Mouse (Mus musculus) testis, postnatal 10 days (tissue): ENCODE measurements at regions not wholly inside any gene's neighbourhood (a gene's known extent, or its start where the extent isn't known, plus 50 kb on each side); places are given as distances from the start of the nearest gene placed in this dataset.

ENCODE experiments used
- DNase-seq: peaks from one replicate; pipeline ENCODE4 v3.0.0; 2021; ENCODE audit warnings: low spot score

DNA sequence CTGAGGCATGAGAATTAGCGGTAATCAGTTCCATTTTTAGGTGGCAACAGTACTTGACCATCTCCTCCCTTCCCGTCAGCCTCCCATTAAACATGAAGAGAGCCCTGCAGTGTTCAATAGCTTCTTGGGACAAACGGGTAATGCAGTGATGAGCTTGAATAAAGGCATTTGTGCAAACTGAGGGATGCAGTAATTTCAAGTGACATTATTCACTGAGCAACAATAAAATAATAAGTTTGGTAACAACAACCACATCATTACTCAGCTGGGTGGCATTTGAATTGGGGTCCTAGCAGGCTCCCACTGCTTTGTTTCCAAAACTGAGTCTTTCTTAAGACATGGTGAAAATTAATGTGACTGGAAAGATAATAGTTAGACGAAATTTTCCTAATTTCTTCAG, 315.2 kb upstream of the C030005K15Rik start:
- no peak for DNase-seq

GRCm38 (mm10) chr10:98043873-98044272, 317.3 kb upstream of the C030005K15Rik start:
- no peak for DNase-seq

DNA sequence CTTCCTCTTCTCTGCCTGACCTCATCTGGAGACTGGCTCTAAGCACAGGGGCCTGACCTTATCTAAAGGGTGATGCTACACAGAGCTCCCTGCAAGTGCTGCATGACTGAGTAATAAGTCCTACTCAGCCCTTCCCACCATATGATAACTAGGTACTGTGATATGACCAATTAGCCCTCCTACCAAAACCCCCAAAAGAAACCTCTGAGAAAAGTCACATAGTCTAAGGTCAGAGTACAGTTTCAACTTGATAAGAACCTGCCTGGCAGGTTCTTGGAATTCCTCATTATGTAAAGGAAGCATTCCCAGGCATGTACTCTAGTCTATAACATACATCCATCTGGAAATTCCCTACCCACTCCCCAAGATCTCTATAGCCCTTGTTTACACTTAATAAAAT, 318.0 kb upstream of the C030005K15Rik start:
- DNase-seq = no peak

- no peak for DNase-seq
These were observed 346.9 kb upstream of the C030005K15Rik start for GRCm38 (mm10) chr10:98073432-98073831.

DNA sequence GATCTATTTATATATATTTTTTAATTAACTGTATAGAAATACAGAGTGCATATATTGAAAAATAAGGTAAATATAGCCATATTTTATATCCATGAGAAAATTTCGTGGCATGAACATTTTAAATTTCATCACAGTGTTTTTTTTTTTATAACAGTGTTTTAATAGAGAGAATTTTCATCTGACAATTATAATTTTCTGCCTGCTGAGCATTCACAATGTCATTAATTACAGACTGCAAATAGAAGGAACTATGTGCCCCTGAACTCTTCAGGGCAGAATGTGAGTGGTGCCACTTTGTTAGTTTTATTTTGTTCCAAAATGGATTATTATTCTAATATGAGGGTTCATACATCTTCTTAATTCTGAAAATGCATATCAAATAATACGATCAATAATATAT, 358.3 kb upstream of the C030005K15Rik start:
- DNase-seq = no peak

DNA sequence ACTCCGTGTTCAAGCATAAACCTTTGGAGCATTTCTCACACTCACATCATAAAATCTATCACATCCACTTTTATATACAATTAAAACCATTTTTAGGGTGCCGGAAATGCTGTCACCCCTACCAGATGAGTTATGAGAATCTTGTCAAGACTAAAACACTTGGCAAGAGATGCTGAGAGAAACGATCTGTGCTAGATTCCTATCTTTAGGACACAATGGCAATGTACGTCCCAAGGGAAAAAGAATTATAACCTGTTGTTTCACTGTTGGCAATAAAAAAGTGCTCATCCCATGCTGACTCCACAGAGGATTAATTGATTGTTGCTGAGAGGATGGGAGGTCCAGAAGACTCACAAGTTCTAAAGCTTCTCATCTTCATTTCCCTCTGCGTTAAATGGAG, 389.7 kb upstream of the C030005K15Rik start:
- DNase-seq = no peak

GRCm38 (mm10) chr10:98125713-98126112, 399.2 kb upstream of the C030005K15Rik start:
- DNase-seq = no peak

- DNase-seq = no peak
These were observed 408.5 kb upstream of the C030005K15Rik start for GRCm38 (mm10) chr10:98135026-98135425.

GRCm38 (mm10) chr10:98145773-98146172, 419.2 kb upstream of the C030005K15Rik start:
- DNase-seq = no peak

DNA sequence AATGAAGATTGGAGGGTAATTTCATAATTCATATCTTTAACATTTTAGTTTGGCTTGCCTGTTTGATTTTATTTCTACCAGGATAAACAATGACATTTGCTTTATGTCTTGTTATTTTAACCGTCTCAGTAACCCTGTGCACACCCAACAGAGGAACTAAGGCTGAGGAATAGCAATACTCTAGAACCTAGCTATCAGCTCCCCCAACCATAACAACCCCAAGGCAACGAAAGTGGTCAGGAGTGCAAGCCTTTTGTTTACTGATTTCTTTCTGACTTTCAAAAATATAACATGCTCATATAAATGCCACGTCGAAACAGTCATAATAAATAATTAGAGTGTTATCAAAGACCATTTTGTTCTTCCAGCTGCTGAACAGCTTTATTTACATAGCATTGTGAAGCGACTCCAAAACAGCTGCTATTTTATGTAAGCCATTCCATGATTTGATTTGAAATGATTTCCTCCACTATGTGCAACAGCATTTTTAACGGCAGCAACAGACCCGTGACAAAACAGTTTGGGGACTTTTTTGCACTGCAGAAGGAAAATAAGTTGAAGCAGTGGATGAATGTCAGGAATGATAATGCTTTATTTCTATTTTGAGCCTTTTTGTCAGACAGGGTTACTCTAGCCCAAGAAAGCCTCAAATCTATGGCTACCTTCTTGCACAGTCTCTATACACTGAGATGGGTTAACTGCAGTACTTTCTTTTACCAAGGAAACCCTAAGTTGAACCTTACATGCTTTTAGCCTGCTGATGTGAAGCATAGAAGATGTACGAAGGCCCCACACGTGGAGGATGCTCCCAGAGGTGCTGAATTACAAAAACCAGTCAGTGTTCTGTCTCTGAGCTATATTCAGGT, 420.7 kb upstream of the C030005K15Rik start:
- no peak for DNase-seq

- DNase-seq = no peak
These were observed 429.4 kb upstream of the C030005K15Rik start for GRCm38 (mm10) chr10:98155982-98156381.

- DNase-seq = no peak
These were observed 459.1 kb upstream of the C030005K15Rik start for GRCm38 (mm10) chr10:98185666-98186065.

DNA sequence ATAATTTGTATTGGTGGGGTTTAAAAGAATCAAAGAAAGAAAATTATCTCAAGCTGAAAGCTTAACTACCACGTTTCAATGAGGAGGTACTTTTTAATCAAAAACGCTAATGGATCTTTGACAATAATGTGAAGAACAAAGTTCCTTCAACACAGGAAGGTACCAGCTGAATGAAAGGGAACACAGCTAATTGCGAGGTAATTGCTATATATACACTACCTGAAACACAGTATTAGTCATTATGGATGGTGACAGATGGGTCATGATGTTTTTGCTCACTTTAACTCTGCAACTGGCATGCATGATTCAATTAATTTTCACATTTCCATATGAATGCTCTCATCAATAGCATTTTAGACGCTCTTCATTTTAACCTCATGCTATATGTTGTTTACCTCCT, 470.3 kb upstream of the C030005K15Rik start:
- no peak for DNase-seq

- DNase-seq = no peak
These were observed 483.7 kb upstream of the C030005K15Rik start for GRCm38 (mm10) chr10:98210246-98210645.

DNA sequence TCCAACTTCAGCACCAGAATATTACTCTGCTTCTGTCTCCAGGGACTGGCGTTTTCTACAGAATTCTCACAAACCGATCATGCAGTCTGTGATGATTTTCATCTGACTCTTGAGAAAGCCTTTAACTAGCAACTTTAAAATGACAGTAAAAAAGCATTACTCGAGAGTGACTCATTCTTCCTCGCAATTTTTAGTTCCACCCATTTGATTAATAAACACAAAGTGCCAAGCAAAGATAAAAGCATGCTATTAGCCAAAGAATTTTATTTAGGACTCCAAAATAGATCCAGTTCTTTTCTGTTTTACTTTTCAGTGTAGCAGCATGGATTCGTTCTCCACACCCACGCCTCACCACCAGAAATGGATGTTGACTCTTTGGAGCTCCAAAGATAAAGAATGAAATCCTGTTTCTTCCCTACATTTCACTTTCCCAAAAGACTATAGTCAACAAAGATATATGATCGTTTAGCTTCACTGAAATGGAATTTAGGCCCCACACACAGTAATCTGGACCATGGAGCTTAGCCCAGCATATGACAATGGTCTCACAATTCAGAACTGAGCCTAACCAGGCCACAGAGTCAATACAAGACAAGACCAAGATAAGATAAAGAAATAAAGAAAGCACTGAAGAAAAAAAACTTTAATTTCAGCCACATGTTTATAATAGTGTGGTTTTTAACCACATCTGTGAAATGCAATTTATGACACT, 486.5 kb upstream of the C030005K15Rik start:
- no peak for DNase-seq

GRCm38 (mm10) chr10:98231017-98231416, 504.5 kb upstream of the C030005K15Rik start:
- DNase-seq = no peak

DNA sequence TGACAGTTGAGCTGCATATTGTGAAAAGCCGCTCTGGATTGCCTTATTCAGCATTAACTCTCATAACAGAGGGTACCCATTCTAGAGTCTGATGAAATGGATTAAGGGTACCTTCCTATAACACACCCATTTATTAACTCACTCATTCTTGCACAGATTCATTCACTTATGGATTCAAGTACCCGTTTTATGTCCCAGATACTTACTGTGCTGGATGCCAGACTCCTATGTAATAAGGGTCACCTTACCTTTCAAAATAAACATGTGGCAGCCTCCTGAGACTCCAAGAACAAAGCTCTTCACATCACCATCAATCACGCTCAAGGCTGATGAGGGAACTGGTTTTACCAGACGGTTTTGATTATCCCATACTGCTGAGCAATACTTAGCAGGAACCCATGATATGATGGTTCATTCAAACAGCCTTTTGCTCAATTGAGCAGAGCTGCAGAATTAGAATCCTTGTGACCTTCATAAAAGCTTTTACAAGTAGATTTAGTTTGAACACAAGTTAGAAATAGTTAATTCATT, 505.2 kb upstream of the C030005K15Rik start:
- no peak for DNase-seq

GRCm38 (mm10) chr10:98248311-98248710, 521.8 kb upstream of the C030005K15Rik start:
- no peak for DNase-seq

DNA sequence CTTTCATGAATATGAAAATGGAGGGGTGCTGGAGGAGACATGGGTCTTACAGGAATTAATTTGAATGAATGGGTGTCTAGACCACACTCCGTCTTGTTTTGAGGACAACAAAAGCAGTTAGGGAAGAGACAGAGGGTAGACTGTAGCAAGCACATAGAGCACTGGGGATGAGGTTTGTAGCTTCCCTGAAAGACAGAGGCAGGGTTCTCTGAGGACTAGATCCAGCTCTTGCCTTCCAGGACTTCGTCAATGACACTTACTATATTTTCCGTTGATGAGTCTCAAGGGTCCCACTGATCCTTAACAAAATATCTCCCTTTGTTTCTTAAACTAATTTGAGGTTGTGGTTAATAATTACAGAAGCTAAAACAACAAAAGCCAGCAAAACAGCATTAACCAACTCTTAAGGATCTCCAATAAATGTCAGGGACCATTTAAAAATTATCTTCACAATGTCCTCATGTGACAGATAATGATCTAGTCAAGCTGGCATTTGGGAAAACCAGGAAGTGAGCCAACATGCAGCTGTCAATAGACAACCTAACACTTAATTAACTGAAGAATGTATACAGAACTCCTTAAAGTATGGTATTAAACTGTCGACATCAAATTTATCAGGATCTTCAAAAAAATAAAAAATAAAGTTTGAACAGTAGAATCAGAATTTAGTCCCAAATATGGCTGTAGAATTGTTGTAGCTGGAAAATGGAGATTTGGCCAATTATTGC, 531.6 kb upstream of the C030005K15Rik start:
- no peak for DNase-seq

DNA sequence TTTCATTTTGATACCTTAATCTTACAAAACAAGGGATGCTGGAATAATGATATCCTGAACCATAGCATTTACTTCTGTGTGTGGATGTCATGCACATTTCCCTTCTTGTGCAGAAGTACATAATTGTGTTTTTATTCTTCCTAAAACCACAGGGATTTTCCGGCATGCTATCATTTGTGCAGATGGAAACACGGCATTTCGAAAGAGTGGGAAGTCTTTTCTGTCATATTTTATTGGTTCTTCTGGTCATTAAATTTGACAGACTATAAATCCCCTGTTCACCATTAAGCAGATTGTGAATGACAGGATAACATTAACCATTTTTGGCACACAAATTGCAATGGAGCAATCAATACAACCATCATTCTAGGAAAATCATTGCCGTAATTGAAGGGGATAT, 532.7 kb upstream of the C030005K15Rik start:
- no peak for DNase-seq

- no peak for DNase-seq
These were observed 542.0 kb upstream of the C030005K15Rik start for GRCm38 (mm10) chr10:98268511-98268910.

DNA sequence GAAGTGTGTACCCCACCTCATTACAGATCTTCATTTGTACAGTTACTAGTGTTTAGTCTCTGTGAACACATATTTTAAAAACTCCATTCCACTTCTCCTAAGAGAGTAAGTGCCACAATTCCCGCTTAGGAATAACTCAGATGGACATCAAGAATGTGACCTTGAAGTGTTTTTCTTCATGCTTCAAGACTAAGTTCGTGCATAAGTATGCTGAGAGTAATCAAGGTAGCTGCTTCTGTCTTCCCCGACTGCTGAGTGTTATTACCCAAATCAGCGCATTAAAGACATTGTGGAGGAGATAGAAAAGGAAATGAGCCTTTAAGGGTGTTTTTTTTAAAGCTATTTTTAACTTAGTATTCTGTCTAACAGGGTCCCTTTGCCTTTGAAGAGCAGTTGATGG, 565.1 kb upstream of the C030005K15Rik start:
- no peak for DNase-seq
